Mouse (Mus musculus): ENCODE measurements around the gene Gcnt4.

- no peak for TF ChIP-seq CTCF (IDR thresholded peaks at IDR 0.05)
- no peak for TF ChIP-seq POLR2A (IDR thresholded peaks at IDR 0.05; ENCODE audit: insufficient read depth, low read depth, low read length)
Measured at GRCm38 (mm10) chr13:96936173-96936777, 11.8 kb downstream of the Gcnt4 start.
